ENCODE assay signal across 26 mouse cellular contexts in the genomic region with DNA sequence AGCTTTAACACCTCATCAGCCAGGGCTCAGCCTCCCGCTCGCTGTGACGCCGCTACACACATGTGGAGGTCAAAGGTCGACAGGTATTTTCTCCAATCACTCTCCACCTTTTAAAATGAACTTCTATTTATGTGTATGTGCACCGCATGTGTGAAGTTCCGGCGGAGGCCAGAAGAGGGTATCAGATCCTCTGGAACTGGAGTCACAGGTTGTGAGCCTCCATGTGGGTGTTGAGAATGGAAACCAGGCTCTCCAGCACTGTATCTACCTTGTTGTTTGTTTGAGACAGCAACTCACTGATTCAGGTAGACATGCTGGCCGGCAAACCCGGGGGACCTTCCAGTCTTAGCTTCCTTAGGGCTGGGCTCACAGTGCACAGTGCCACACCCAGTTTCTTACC.
DNase-seq lines count a peak whose midpoint lies in the region; ATAC-seq and TF ChIP-seq lines count a peak whose summit lies in the region.
"Had no signal": no experiment of that assay in that cellular context is flagged by ENCODE, and none has a peak within 500 bp of the region (broad histone marks: within the 10 kb centered on the region; RNA-seq: fewer than 3 reads in every experiment).

No protein-coding gene starts in this region.

- WGBS in midbrain, postnatal 0 days: 98% methylated on average over 10 of the region's 10 CpGs
- WGBS in midbrain, embryonic 11.5 days: 98% methylated on average over 10 of the region's 10 CpGs
- 95% methylated on average over 10 of the region's 10 CpGs for WGBS in stomach, postnatal 0 days

- no peaks in the 10 kb centered on the region for H3K9me3 ChIP-seq in midbrain, postnatal 0 days (ENCODE audit: low read length)
- no peaks in the 10 kb centered on the region for H3K9me3 ChIP-seq in midbrain, embryonic 11.5 days (ENCODE audit: control insufficient read depth, low read length)
- no peaks in the 10 kb centered on the region for H3K9me3 ChIP-seq in stomach, postnatal 0 days (ENCODE audit: control insufficient read depth, low read length)
- H3K9me3 ChIP-seq: embryonic facial prominence, embryonic 12.5 days; embryonic facial prominence, embryonic 15.5 days; forebrain, embryonic 15.5 days; heart, embryonic 10.5 days; heart, embryonic 13.5 days had no signal

- POLR2A ChIA-PET in Patski (lab: Charles Lee): no interaction called here

- in situ Hi-C loops in Patski (cut with MboI; ENCODE audit: low pct_unique_long_range_greater_than_20kb): loop anchor here (10.0 to 25.0 kb wide), 2 partner anchors 740 to 877 kb away; no protein-coding TSS in a partner anchor

- H3K27ac ChIP-seq in midbrain, postnatal 0 days (ENCODE audit: low read depth, low read length): no peak overlapping the region
- no peak overlapping the region for H3K27ac ChIP-seq in midbrain, embryonic 11.5 days (ENCODE audit: low read depth, low read length)
- no peak overlapping the region for H3K27ac ChIP-seq in stomach, postnatal 0 days (replicated peaks)
- H3K27ac ChIP-seq: embryonic facial prominence, embryonic 12.5 days; embryonic facial prominence, embryonic 15.5 days; forebrain, embryonic 15.5 days; heart, adult 2 months; heart, embryonic 10.5 days; heart, embryonic 13.5 days; hindbrain, embryonic 14.5 days; hindbrain, postnatal 0 days had no signal

- no peak overlapping the region for H3K4me2 ChIP-seq in midbrain, postnatal 0 days (ENCODE audit: low read depth, low read length, poor library complexity, severe bottlenecking)
- no peak overlapping the region for H3K4me2 ChIP-seq in midbrain, embryonic 11.5 days
- no peak overlapping the region for H3K4me2 ChIP-seq in stomach, postnatal 0 days (replicated peaks; ENCODE audit: low read depth)
- H3K4me2 ChIP-seq: embryonic facial prominence, embryonic 12.5 days; embryonic facial prominence, embryonic 15.5 days; forebrain, embryonic 15.5 days; heart, embryonic 13.5 days; hindbrain, embryonic 14.5 days had no signal

- no peak for DNase-seq in midbrain, postnatal 0 days (ENCODE audit: low spot score)
- DNase-seq in midbrain, embryonic 11.5 days (ENCODE audit: low spot score, missing footprints): no peak
- no peak for DNase-seq in Patski (ENCODE audit: low read depth, low spot score)
- DNase-seq in stomach, postnatal 0 days (ENCODE audit: low spot score): no peak
- no peak for DNase-seq in c-Kit-positive CD71-positive TER-119-positive erythroid progenitor cells, embryonic 14.5 days (ENCODE audit: low spot score)
- DNase-seq in urinary bladder, postnatal 14 days (ENCODE audit: low spot score): no peak
- DNase-seq: adrenal gland, postnatal 10 days; adrenal gland, postnatal 36 days; cerebellum, adult 11 months; cerebellum, adult 2 months; cerebellum, adult 9-11 months; cerebellum, postnatal 25 days; gastrocnemius, postnatal 25 days; heart, adult 2 months; heart, postnatal 14 days; heart, postnatal 4 days had no signal

- CTCF ChIA-PET in Patski (lab: Charles Lee): interaction anchor here (0.6 kb wide), 1 partner anchor 19 kb away, joined by 3 read pairs; no protein-coding TSS in a partner anchor

- H3K9ac ChIP-seq in midbrain, postnatal 0 days (replicated peaks; ENCODE audit: low read length, poor library complexity, severe bottlenecking): no peak overlapping the region
- no peak overlapping the region for H3K9ac ChIP-seq in midbrain, embryonic 11.5 days (ENCODE audit: low read length)
- no peak overlapping the region for H3K9ac ChIP-seq in stomach, postnatal 0 days (ENCODE audit: low read length)
- H3K9ac ChIP-seq: embryonic facial prominence, embryonic 12.5 days; embryonic facial prominence, embryonic 15.5 days; forebrain, embryonic 15.5 days; heart, embryonic 13.5 days; hindbrain, embryonic 14.5 days had no signal

- no peaks in the 10 kb centered on the region for H3K27me3 ChIP-seq in midbrain, postnatal 0 days (ENCODE audit: insufficient read depth, low read length)
- H3K27me3 ChIP-seq in midbrain, embryonic 11.5 days (ENCODE audit: control insufficient read depth, insufficient read depth, low read length): no peaks in the 10 kb centered on the region
- H3K27me3 ChIP-seq in Patski: no peaks in the 10 kb centered on the region
- no peaks in the 10 kb centered on the region for H3K27me3 ChIP-seq in stomach, postnatal 0 days (ENCODE audit: control insufficient read depth, insufficient read depth, low read length)
- H3K27me3 ChIP-seq: embryonic facial prominence, embryonic 12.5 days; embryonic facial prominence, embryonic 15.5 days; forebrain, embryonic 15.5 days; heart, embryonic 13.5 days had no signal

- TF ChIP-seq CTCF in midbrain, postnatal 0 days (IDR thresholded peaks at IDR 0.05): peak; percentile 19; the same call in 1 of the 2 replicates
- TF ChIP-seq CTCF in Patski (IDR thresholded peaks at IDR 0.05): peak; percentile 21
- peak; percentile 4; the same call in 1 of the 2 replicates for TF ChIP-seq CTCF in stomach, postnatal 0 days (IDR thresholded peaks at IDR 0.05; ENCODE audit: low read depth)

- peaks cover 56% of the 10 kb centered on the region for H3K36me3 ChIP-seq in midbrain, postnatal 0 days (ENCODE audit: insufficient read depth, low read length)
- peaks cover 2% of the 10 kb centered on the region for H3K36me3 ChIP-seq in midbrain, embryonic 11.5 days (ENCODE audit: control insufficient read depth, insufficient read depth, low read length)
- H3K36me3 ChIP-seq in stomach, postnatal 0 days (ENCODE audit: control insufficient read depth, insufficient read depth, low read length): peaks cover 19% of the 10 kb centered on the region
- H3K36me3 ChIP-seq: G1E had no signal

- no peak for TF ChIP-seq EP300 in stomach, postnatal 0 days (optimal IDR thresholded peaks at IDR 0.05)

- no peak for ATAC-seq in midbrain, postnatal 0 days (ENCODE audit: low FRiP score)
- no peak for ATAC-seq in midbrain, embryonic 11.5 days (ENCODE audit: low FRiP score)
- ATAC-seq in Patski: no peak
- ATAC-seq in stomach, postnatal 0 days (ENCODE audit: low FRiP score, low TSS enrichment): no peak
- ATAC-seq: CD4-positive, CD25-positive, alpha-beta regulatory T cell, adult 4 months; forebrain, embryonic 15.5 days; hindbrain, postnatal 0 days; inflammation-experienced regulatory T-cells, adult 6 months had no signal

- no peak overlapping the region for H3K4me3 ChIP-seq in midbrain, postnatal 0 days (ENCODE audit: low read depth, low read length)
- H3K4me3 ChIP-seq in midbrain, embryonic 11.5 days (ENCODE audit: low read depth, low read length): no peak overlapping the region
- H3K4me3 ChIP-seq in stomach, postnatal 0 days (ENCODE audit: low read depth, low read length): no peak overlapping the region
- H3K4me3 ChIP-seq: embryonic facial prominence, embryonic 12.5 days; embryonic facial prominence, embryonic 15.5 days; forebrain, embryonic 15.5 days; heart, adult 2 months; heart, embryonic 10.5 days; heart, embryonic 13.5 days had no signal

- H3K4me1 ChIP-seq in midbrain, postnatal 0 days (ENCODE audit: insufficient read depth, low read length): no peaks in the 10 kb centered on the region
- H3K4me1 ChIP-seq in midbrain, embryonic 11.5 days (ENCODE audit: control insufficient read depth, insufficient read depth, low read length): no peaks in the 10 kb centered on the region
- no peaks in the 10 kb centered on the region for H3K4me1 ChIP-seq in stomach, postnatal 0 days (replicated peaks; ENCODE audit: control insufficient read depth, insufficient read depth)
- H3K4me1 ChIP-seq: embryonic facial prominence, embryonic 12.5 days; embryonic facial prominence, embryonic 15.5 days; forebrain, embryonic 15.5 days; heart, embryonic 13.5 days had no signal
